Mouse (Mus musculus) olfactory bulb, adult 2 months (tissue): ENCODE results near the gene Lce3f. TPM values are rescaled to one million over a fixed set of nuclear protein-coding genes. Genes with fewer than 3 reads are reported as not detected.
A peak's percentile ranks its signal among the peaks of the same experiment; 100 is the strongest.

ENCODE experiments used
- H3K27ac ChIP-seq: fragments of 200-500 bp; 2 replicates; pipeline ENCODE4 v1.5.1; 2012; ENCODE audit warnings: low read depth, low read length; ENCODE audit not compliant: insufficient read depth
- H3K4me1 ChIP-seq: fragments of 200-500 bp; 2 replicates; pipeline ENCODE4 v1.6.1; 2012; ENCODE audit warnings: low read length; ENCODE audit not compliant: control insufficient read depth, insufficient read depth
- H3K4me3 ChIP-seq: fragments of 200-500 bp; 2 replicates; pipeline ENCODE4 v1.5.1; 2012; ENCODE audit warnings: mild to moderate bottlenecking, low read depth, low read length, moderate library complexity; ENCODE audit not compliant: insufficient read depth
- CTCF ChIP-seq: fragments of 200-500 bp; IDR thresholded peaks from 2 replicates; pipeline ENCODE4 v1.5.1; 2012; ENCODE audit warnings: low read depth, mild to moderate bottlenecking, low read length, moderate library complexity; ENCODE audit not compliant: insufficient read depth
- POLR2A ChIP-seq: fragments of 200-500 bp; IDR thresholded peaks from 2 replicates; pipeline ENCODE4 v1.6.1; 2012; ENCODE audit warnings: mild to moderate bottlenecking, low read depth, low read length, moderate library complexity; ENCODE audit not compliant: insufficient read depth
- WGBS: fragments of 180-500 bp; shearing (Covaris S2); methylation state at CpG from one replicate; pipeline ENCODE4 v1.1.7; 2018; 5-methylcytosine and 5-hydroxymethylcytosine counted together
- polyA plus RNA-seq: library from polyadenylated mRNA; stranded (reverse); fragments of >200 nt; gene quantifications from 2 replicates; pipeline ENCODE4 v1.2.4, GENCODE M21; 2012; ENCODE audit warnings: low replicate concordance; ENCODE audit not compliant: missing spikeins, insufficient read depth, insufficient read length

The Lce3f gene
- polyA plus RNA-seq, 1 experiment, result not detected

DNA sequence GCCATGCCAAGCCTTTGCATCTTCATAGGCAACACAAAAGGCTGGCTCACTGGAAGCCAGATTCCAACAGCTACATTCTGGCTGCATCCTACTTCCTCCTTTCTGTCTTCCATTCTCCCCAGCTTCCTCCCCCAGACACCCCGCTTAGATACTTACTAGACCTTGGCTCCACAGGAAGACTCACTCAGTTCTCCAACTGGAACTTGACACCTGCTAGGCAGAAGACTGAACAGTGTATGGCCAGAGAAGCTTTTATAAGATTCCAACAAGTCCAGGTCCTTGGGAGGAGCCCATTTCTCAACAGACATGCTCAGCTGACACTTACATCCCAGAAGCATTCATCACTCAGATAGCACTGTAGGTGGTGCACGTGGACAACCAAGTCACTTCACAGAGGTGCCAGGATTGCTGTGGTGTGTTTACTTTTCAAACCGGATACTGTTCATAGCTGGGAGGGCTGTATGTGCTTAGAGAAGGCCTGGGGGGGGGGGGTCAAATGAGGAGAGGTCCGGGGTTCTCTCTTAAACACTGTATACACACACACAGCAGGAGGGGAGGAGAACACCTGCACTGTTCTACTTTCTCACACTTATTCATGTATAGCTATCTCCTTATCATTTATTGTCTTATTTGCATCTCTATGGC, 23.6 kb downstream of the Lce3f start, which contains the start of gene Crct1:
Gene Crct1 (minus strand): TSS at position 228 of the 645 bp plus-strand sequence.
- WGBS, result 67% methylated on average over 4 of the region's 4 CpGs
- peak within 1 kb of the TSS; percentile 39 for H3K4me3 ChIP-seq
- H3K4me1 ChIP-seq, result no peaks in the 10 kb centered on the region
- no peak within 1 kb of the TSS for H3K27ac ChIP-seq
- TF ChIP-seq POLR2A (no peak), CTCF (no peak)

- Histone ChIP-seq H3K27ac (no peak within 1 kb of the TSS), H3K4me3 (no peak within 1 kb of the TSS), H3K4me1 (peaks cover 2% of the 10 kb centered on the region; the same call in 1 of the 2 replicates)
- 100% methylated on average over 2 of the region's 2 CpGs for WGBS
- TF ChIP-seq POLR2A, result no peak
- TF ChIP-seq CTCF, result no peak
Observed at GRCm38 (mm10) chr3:93018960-93019359, 26.9 kb downstream of the Lce3f start, which contains the start of gene Lce1m. Lce1m (minus strand) TSS chr3:93019060.

DNA sequence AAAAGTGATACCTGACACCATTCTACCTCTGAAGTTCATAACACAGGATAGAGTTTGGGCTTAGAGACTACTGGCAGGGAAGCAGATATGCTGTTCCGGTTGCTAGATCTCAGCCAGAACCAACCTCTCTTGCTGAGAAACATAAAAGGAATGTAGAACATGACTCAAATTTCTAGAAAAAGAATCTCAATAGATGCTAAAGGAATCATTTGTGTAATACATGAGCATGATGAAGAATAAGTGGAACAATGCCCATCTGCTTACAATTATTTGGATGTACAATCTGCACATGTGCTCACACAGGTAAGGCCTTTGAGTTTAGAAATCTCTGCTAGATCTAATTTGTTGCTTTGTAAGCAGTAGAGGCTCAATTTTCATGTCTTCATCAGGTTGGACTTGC, 29.1 kb downstream of the Lce3f start:
- no peak for TF ChIP-seq CTCF
- TF ChIP-seq POLR2A, result no peak
- Histone ChIP-seq H3K27ac (no peak overlapping the region), H3K4me1 (peaks cover 2% of the 10 kb centered on the region; the same call in 1 of the 2 replicates), H3K4me3 (no peak overlapping the region)
- WGBS, result 87% methylated on average over 1 of the region's 1 CpGs

DNA sequence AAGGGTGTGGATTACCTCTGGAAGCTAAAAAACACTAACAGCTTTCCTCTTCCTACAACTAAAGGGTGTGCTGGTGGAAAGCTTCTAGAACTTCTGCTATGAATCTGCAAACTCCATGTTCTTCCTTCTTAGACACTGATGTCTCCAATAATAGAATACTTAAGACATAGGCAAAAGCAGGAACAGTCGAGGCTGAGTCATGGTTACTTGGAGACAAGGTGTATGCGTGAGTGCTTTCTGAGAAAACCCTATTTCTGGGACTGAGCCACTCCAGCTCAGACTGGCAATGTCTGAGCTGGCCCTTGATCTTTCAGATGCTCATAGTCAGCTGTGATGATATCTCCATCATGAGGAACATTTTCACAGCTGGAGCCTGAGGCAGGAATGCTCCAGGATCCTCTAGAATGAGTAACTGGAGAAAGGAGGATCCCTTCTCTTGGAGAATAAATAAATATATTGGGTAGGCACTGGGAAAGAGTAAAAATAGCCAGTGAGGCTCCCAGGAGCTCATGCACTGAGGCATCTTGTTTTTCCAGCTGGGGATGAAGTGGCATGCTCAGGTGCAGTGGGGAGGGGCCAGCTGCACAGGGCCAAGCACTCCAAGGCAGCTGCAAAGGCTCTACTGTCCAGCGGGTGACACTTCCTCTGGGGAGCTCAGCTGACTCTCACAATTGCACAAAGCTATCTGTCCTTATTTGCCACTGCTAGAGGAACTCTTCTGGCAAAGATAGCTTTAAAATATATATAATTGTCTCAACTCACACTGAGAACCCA, 31.6 kb downstream of the Lce3f start:
- 59% methylated on average over 3 of the region's 3 CpGs for WGBS
- Histone ChIP-seq H3K27ac (peak overlapping the region; percentile 36; the same call in 1 of the 2 replicates), H3K4me1 (peaks cover 2% of the 10 kb centered on the region; the same call in 1 of the 2 replicates), H3K4me3 (no peak overlapping the region)
- no peak for TF ChIP-seq POLR2A
- no peak for TF ChIP-seq CTCF

DNA sequence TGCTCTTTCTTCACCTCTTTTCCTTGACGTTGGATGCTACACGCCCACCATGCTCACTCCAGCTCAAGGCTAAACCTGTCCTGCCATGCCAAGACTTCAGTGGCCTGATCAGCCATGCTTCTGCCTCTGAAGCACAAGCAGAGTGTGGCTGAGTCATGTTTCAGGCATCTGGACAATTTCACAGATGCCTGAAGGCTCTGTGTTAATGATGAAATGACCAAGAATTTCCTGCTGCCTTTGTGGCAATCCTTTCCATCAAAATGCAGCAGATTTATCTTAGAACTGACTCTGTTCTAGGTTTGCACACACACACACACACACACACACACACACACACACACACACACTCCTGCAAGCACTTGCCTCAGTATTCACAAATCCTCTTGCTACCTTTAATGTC, 33.5 kb downstream of the Lce3f start:
- no peak for TF ChIP-seq POLR2A
- no peak for TF ChIP-seq CTCF
- Histone ChIP-seq H3K4me3 (no peak overlapping the region), H3K4me1 (peaks cover 2% of the 10 kb centered on the region; the same call in 1 of the 2 replicates), H3K27ac (no peak overlapping the region)
- WGBS, result 61% methylated on average over 2 of the region's 2 CpGs

DNA sequence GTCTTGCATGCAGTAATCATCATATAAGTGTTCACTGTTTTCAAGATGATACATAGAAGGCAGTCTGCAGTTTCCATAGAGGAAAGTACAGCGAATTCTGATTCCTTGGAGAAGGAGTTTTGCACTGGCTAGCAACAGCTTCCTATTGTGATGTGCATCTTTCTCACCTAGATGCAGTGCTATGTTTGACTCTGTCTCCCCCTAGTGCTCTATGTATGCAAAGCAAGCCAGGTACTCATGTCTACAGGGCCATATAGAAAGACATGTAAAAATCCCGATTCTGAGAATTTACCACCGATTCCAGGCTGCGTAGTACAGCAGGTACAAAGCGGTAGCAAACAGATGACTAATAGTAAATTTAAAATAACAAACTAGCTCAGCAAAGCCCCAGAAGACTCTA, 39.4 kb downstream of the Lce3f start:
- WGBS, result 47% methylated on average over 5 of the region's 5 CpGs
- no peak overlapping the region for H3K27ac ChIP-seq
- no peaks in the 10 kb centered on the region for H3K4me1 ChIP-seq
- no peak overlapping the region for H3K4me3 ChIP-seq
- TF ChIP-seq CTCF (no peak), POLR2A (no peak)

Other genes starting within 250 kb of the Lce3f start
- not detected in 2 replicates for gene Lce1g, start 239.9 kb upstream of the Lce3f start, polyA plus RNA-seq
- gene Lce1h, start 227.2 kb upstream of the Lce3f start, polyA plus RNA-seq, result not detected in 2 replicates
- gene Lce1i, start 213.3 kb upstream of the Lce3f start, polyA plus RNA-seq, result not detected in 2 replicates
- not detected in 2 replicates for gene Lce1j, start 201.7 kb upstream of the Lce3f start, polyA plus RNA-seq
- gene Lce1k, start 184.3 kb upstream of the Lce3f start, polyA plus RNA-seq, result not detected in 2 replicates
- gene Kprp, start 165.0 kb upstream of the Lce3f start, polyA plus RNA-seq, result not detected in 2 replicates
- not detected in 2 replicates for gene Lce1l, start 140.9 kb upstream of the Lce3f start, polyA plus RNA-seq
- gene 2310050C09Rik, start 122.0 kb upstream of the Lce3f start, polyA plus RNA-seq, result not detected in 2 replicates
- gene Lce3a, start 66.0 kb upstream of the Lce3f start, polyA plus RNA-seq, result not detected in 2 replicates
- gene Lce3b, start 59.2 kb upstream of the Lce3f start, polyA plus RNA-seq, result not detected in 2 replicates
- gene Lce3c, start 47.7 kb upstream of the Lce3f start, polyA plus RNA-seq, result not detected in 2 replicates
- gene Lce3d, start 34.8 kb upstream of the Lce3f start, polyA plus RNA-seq, result not detected in 2 replicates
- gene Lce3e, start 25.2 kb upstream of the Lce3f start, polyA plus RNA-seq, result not detected in 2 replicates
- gene Crct1, start 23.5 kb downstream of the Lce3f start, polyA plus RNA-seq, result not detected in 2 replicates
- gene Lce1m, start 26.8 kb downstream of the Lce3f start, polyA plus RNA-seq, result not detected in 2 replicates
- gene Gm4858, start 76.6 kb downstream of the Lce3f start, polyA plus RNA-seq, result not detected in 2 replicates
- gene Crnn, start 152.6 kb downstream of the Lce3f start, polyA plus RNA-seq, result not detected in 2 replicates
- not detected in 2 replicates for gene Flg2, start 205.1 kb downstream of the Lce3f start, polyA plus RNA-seq